Mouse (Mus musculus): ENCODE results near the gene Nog.

DNA sequence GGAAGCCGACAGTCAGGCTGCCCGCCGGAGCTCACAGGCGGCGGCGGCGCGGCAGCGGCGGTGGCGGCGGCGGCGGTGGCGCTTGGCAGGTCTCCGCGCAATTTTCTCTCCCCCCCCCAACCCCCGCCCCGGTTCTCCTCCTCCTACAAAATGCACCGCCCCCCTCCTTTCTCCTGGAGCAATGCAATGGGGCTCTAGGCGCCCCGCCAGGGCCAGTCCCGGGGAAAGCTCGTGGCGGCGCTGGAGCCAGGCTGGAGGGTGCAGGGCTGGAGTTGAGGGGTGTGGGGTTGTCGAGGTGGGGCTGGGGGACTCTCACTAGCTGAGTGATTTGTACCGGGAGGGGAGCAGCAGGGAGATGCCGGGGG, 666 bp upstream of the Nog start:
- no peak for TF ChIP-seq CTCF (IDR thresholded peaks at IDR 0.05; ENCODE audit: borderline replicate concordance, insufficient read depth, low read depth, low read length)
- no peak for TF ChIP-seq POLR2A (IDR thresholded peaks at IDR 0.05; ENCODE audit: borderline replicate concordance, insufficient read depth, low read length)

All from cerebellum, adult 2 months (tissue).